Mouse (Mus musculus): Measurements from ENCODE around the gene Spem2. TPM values are rescaled to one million over a fixed set of nuclear protein-coding genes. Genes with fewer than 3 reads are reported as not detected.

The Spem2 gene
- polyA plus RNA-seq, 1 experiment: 858 TPM

GRCm38 (mm10) chr11:69854680-69855079, 36.4 kb upstream of the Spem2 start:
- Histone ChIP-seq H3K4me1 (ENCODE audit: control insufficient read depth, insufficient read depth, low read length) (peaks cover 12% of the 10 kb centered on the region), H3K36me3 (ENCODE audit: control insufficient read depth, insufficient read depth, low read length) (no peaks in the 10 kb centered on the region), H3K4me3 (ENCODE audit: control insufficient read depth, low read depth, low read length) (no peak overlapping the region), H3K27ac (ENCODE audit: control insufficient read depth, insufficient read depth, low read depth, low read length) (no peak overlapping the region), H3K27me3 (ENCODE audit: control insufficient read depth, insufficient read depth, low read length) (no peaks in the 10 kb centered on the region)
- TF ChIP-seq POLR2A (IDR thresholded peaks at IDR 0.05; ENCODE audit: control insufficient read depth, low read depth, low read length) (no peak), CTCF (IDR thresholded peaks at IDR 0.05; ENCODE audit: control insufficient read depth, insufficient read depth, insufficient replicate concordance, low read depth, low read length) (no peak)

- no peaks in the 10 kb centered on the region for H3K36me3 ChIP-seq (ENCODE audit: control insufficient read depth, insufficient read depth, low read length)
- no peak for TF ChIP-seq CTCF (IDR thresholded peaks at IDR 0.05; ENCODE audit: control insufficient read depth, insufficient read depth, insufficient replicate concordance, low read depth, low read length)
- no peak for TF ChIP-seq POLR2A (IDR thresholded peaks at IDR 0.05; ENCODE audit: control insufficient read depth, low read depth, low read length)
- no peak overlapping the region for H3K4me3 ChIP-seq (ENCODE audit: control insufficient read depth, low read depth, low read length)
- peaks cover 12% of the 10 kb centered on the region for H3K4me1 ChIP-seq (ENCODE audit: control insufficient read depth, insufficient read depth, low read length)
- no peaks in the 10 kb centered on the region for H3K27me3 ChIP-seq (ENCODE audit: control insufficient read depth, insufficient read depth, low read length)
- no peak overlapping the region for H3K27ac ChIP-seq (ENCODE audit: control insufficient read depth, insufficient read depth, low read depth, low read length)
These were observed 35.7 kb upstream of the Spem2 start for GRCm38 (mm10) chr11:69853994-69854393.

GRCm38 (mm10) chr11:69850754-69851153, 32.5 kb upstream of the Spem2 start:
- no peaks in the 10 kb centered on the region for H3K36me3 ChIP-seq (ENCODE audit: control insufficient read depth, insufficient read depth, low read length)
- TF ChIP-seq CTCF (IDR thresholded peaks at IDR 0.05; ENCODE audit: control insufficient read depth, insufficient read depth, insufficient replicate concordance, low read depth, low read length) (no peak), POLR2A (IDR thresholded peaks at IDR 0.05; ENCODE audit: control insufficient read depth, low read depth, low read length) (no peak)
- no peaks in the 10 kb centered on the region for H3K27me3 ChIP-seq (ENCODE audit: control insufficient read depth, insufficient read depth, low read length)
- H3K4me1 ChIP-seq (ENCODE audit: control insufficient read depth, insufficient read depth, low read length): peaks cover 16% of the 10 kb centered on the region
- no peak overlapping the region for H3K27ac ChIP-seq (ENCODE audit: control insufficient read depth, insufficient read depth, low read depth, low read length)
- no peak overlapping the region for H3K4me3 ChIP-seq (ENCODE audit: control insufficient read depth, low read depth, low read length)

GRCm38 (mm10) chr11:69849884-69850283, 31.6 kb upstream of the Spem2 start:
- no peak overlapping the region for H3K4me3 ChIP-seq (ENCODE audit: control insufficient read depth, low read depth, low read length)
- TF ChIP-seq POLR2A (IDR thresholded peaks at IDR 0.05; ENCODE audit: control insufficient read depth, low read depth, low read length) (no peak), CTCF (IDR thresholded peaks at IDR 0.05; ENCODE audit: control insufficient read depth, insufficient read depth, insufficient replicate concordance, low read depth, low read length) (no peak)
- no peaks in the 10 kb centered on the region for H3K27me3 ChIP-seq (ENCODE audit: control insufficient read depth, insufficient read depth, low read length)
- no peak overlapping the region for H3K27ac ChIP-seq (ENCODE audit: control insufficient read depth, insufficient read depth, low read depth, low read length)
- no peaks in the 10 kb centered on the region for H3K36me3 ChIP-seq (ENCODE audit: control insufficient read depth, insufficient read depth, low read length)
- peaks cover 9% of the 10 kb centered on the region for H3K4me1 ChIP-seq (ENCODE audit: control insufficient read depth, insufficient read depth, low read length)

GRCm38 (mm10) chr11:69849128-69849527, 30.9 kb upstream of the Spem2 start:
- Histone ChIP-seq H3K27ac (ENCODE audit: control insufficient read depth, insufficient read depth, low read depth, low read length) (no peak overlapping the region), H3K4me3 (ENCODE audit: control insufficient read depth, low read depth, low read length) (no peak overlapping the region), H3K4me1 (ENCODE audit: control insufficient read depth, insufficient read depth, low read length) (peaks cover 6% of the 10 kb centered on the region), H3K36me3 (ENCODE audit: control insufficient read depth, insufficient read depth, low read length) (no peaks in the 10 kb centered on the region), H3K27me3 (ENCODE audit: control insufficient read depth, insufficient read depth, low read length) (no peaks in the 10 kb centered on the region)
- TF ChIP-seq POLR2A (IDR thresholded peaks at IDR 0.05; ENCODE audit: control insufficient read depth, low read depth, low read length) (no peak), CTCF (IDR thresholded peaks at IDR 0.05; ENCODE audit: control insufficient read depth, insufficient read depth, insufficient replicate concordance, low read depth, low read length) (no peak)

- H3K36me3 ChIP-seq (ENCODE audit: control insufficient read depth, insufficient read depth, low read length): no peaks in the 10 kb centered on the region
- H3K4me3 ChIP-seq (ENCODE audit: control insufficient read depth, low read depth, low read length): no peak overlapping the region
These were observed 29.8 kb upstream of the Spem2 start for GRCm38 (mm10) chr11:69848021-69848420.

GRCm38 (mm10) chr11:69846738-69847688, 28.7 kb upstream of the Spem2 start:
- Histone ChIP-seq H3K27me3 (ENCODE audit: control insufficient read depth, insufficient read depth, low read length) (no peaks in the 10 kb centered on the region), H3K36me3 (ENCODE audit: control insufficient read depth, insufficient read depth, low read length) (no peaks in the 10 kb centered on the region), H3K27ac (ENCODE audit: control insufficient read depth, insufficient read depth, low read depth, low read length) (no peak overlapping the region), H3K4me1 (ENCODE audit: control insufficient read depth, insufficient read depth, low read length) (peaks cover 6% of the 10 kb centered on the region), H3K4me3 (ENCODE audit: control insufficient read depth, low read depth, low read length) (peak overlapping the region; percentile 86)
- TF ChIP-seq CTCF (IDR thresholded peaks at IDR 0.05; ENCODE audit: control insufficient read depth, insufficient read depth, insufficient replicate concordance, low read depth, low read length) (no peak), POLR2A (IDR thresholded peaks at IDR 0.05; ENCODE audit: control insufficient read depth, low read depth, low read length) (no peak)

More at GRCm38 (mm10) chr11:69848021-69848420, 29.8 kb upstream of the Spem2 start:
- TF ChIP-seq POLR2A (IDR thresholded peaks at IDR 0.05; ENCODE audit: control insufficient read depth, low read depth, low read length) (no peak), CTCF (IDR thresholded peaks at IDR 0.05; ENCODE audit: control insufficient read depth, insufficient read depth, insufficient replicate concordance, low read depth, low read length) (no peak)
- H3K4me1 ChIP-seq (ENCODE audit: control insufficient read depth, insufficient read depth, low read length): peaks cover 6% of the 10 kb centered on the region
- no peaks in the 10 kb centered on the region for H3K27me3 ChIP-seq (ENCODE audit: control insufficient read depth, insufficient read depth, low read length)
- H3K27ac ChIP-seq (ENCODE audit: control insufficient read depth, insufficient read depth, low read depth, low read length): no peak overlapping the region

Measured in testis, adult 2 months (tissue).